Mouse (Mus musculus): Measurements from ENCODE around the gene Ube2e1.

The Ube2e1 gene

GRCm38 (mm10) chr14:18331693-18332131 lies at the start of gene Ube2e1:
Ube2e1 (minus strand) TSS chr14:18331859.
- DNase-seq: peak; percentile 71 to 77

GRCm38 (mm10) chr14:18379841-18380240 lies 48.2 kb upstream of the Ube2e1 start:
- no peak for DNase-seq

- DNase-seq: no peak
These were observed 46.4 kb upstream of the Ube2e1 start for GRCm38 (mm10) chr14:18377944-18378575.

- DNase-seq: no peak
These were observed 44.5 kb upstream of the Ube2e1 start for GRCm38 (mm10) chr14:18376206-18376605.

- no peak for DNase-seq
These were observed 42.2 kb upstream of the Ube2e1 start for GRCm38 (mm10) chr14:18373758-18374405.

GRCm38 (mm10) chr14:18372761-18373610 lies 41.3 kb upstream of the Ube2e1 start:
- no peak for DNase-seq

GRCm38 (mm10) chr14:18369031-18369430 lies 37.4 kb upstream of the Ube2e1 start:
- DNase-seq: no peak

GRCm38 (mm10) chr14:18367025-18367424 lies 35.4 kb upstream of the Ube2e1 start:
- DNase-seq: no peak

GRCm38 (mm10) chr14:18364321-18364720 lies 32.7 kb upstream of the Ube2e1 start:
- DNase-seq: no peak

GRCm38 (mm10) chr14:18356442-18356841 lies 24.8 kb upstream of the Ube2e1 start:
- no peak for DNase-seq

- no peak for DNase-seq
These were observed 24.0 kb upstream of the Ube2e1 start for GRCm38 (mm10) chr14:18355514-18356190.

GRCm38 (mm10) chr14:18353525-18353924 lies 21.9 kb upstream of the Ube2e1 start:
- no peak for DNase-seq

- DNase-seq: no peak
These were observed 21.3 kb upstream of the Ube2e1 start for GRCm38 (mm10) chr14:18352934-18353333.

- peak; percentile 41 to 73 for DNase-seq
These were observed 19.0 kb upstream of the Ube2e1 start for GRCm38 (mm10) chr14:18350680-18351079.

GRCm38 (mm10) chr14:18349871-18350270 lies 18.2 kb upstream of the Ube2e1 start:
- DNase-seq: peak; percentile 21 to 41

- no peak for DNase-seq
These were observed 11.9 kb upstream of the Ube2e1 start for GRCm38 (mm10) chr14:18343589-18343988.

- DNase-seq: no peak
These were observed 11.1 kb upstream of the Ube2e1 start for GRCm38 (mm10) chr14:18342749-18343148.

- no peak for DNase-seq
These were observed 9.4 kb upstream of the Ube2e1 start for GRCm38 (mm10) chr14:18341088-18341487.

GRCm38 (mm10) chr14:18336106-18336505 lies 4.4 kb upstream of the Ube2e1 start:
- no peak for DNase-seq

GRCm38 (mm10) chr14:18330789-18331692 lies 618 bp downstream of the Ube2e1 start:
- DNase-seq: peak; percentile 48 to 56

GRCm38 (mm10) chr14:18326968-18327672 lies 4.5 kb downstream of the Ube2e1 start:
- DNase-seq: no peak
